Mouse (Mus musculus) ovary, postnatal 14 days (tissue): ENCODE results near the gene Iqschfp.

Experiments
- DNase-seq: peaks from one replicate; pipeline ENCODE4 v3.0.0; 2022; ENCODE audit warnings: low spot score

Gene Iqschfp

DNA sequence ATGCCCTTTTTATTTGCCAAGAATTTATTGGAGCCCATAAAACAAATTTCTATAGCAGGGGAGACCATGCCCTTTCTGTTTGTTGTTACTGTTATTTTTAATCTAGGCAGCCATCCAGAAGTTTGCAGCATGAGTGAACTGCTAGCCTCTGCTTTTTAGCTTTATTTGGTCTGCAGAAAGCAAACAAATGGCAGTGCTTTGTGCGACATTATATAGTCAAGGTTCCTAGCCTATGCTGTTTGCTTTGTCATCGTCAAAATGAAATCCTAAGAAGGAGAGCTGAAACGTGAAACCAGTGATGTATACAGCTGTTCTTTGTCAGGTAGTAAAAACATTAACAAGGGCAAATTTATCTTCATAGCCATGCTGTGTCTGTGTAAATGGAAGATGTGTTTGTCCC lies 459.4 kb downstream of the Iqschfp start:
- DNase-seq, result no peak

GRCm38 (mm10) chr3:68352961-68353360 lies 460.9 kb downstream of the Iqschfp start:
- no peak for DNase-seq

- DNase-seq, result no peak
Observed at GRCm38 (mm10) chr3:68353492-68353891, 461.5 kb downstream of the Iqschfp start.

DNA sequence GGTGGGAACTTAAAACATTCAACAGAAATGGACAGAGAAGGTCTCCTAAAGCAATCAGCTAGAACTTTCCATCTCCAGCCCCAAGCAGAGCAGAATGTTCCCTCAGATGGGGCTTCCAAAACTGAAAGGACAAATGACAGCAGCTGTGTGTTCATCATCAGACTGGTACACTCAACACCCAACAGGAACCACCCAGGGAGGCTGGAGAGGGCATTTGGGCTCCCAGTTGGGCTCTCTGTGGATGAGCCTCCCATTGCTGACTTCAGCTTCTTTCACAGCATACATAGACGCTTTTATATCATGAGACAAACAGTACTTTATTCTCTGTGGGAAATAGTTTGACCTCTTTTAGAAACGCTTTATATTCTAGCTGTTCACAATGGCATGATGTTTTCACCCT lies 464.5 kb downstream of the Iqschfp start:
- no peak for DNase-seq

GRCm38 (mm10) chr3:68368029-68368428 lies 476.0 kb downstream of the Iqschfp start:
- DNase-seq, result no peak

GRCm38 (mm10) chr3:68372925-68373324 lies 480.9 kb downstream of the Iqschfp start:
- DNase-seq, result no peak

- DNase-seq, result no peak
Observed at GRCm38 (mm10) chr3:68375100-68375508, 483.1 kb downstream of the Iqschfp start.

DNA sequence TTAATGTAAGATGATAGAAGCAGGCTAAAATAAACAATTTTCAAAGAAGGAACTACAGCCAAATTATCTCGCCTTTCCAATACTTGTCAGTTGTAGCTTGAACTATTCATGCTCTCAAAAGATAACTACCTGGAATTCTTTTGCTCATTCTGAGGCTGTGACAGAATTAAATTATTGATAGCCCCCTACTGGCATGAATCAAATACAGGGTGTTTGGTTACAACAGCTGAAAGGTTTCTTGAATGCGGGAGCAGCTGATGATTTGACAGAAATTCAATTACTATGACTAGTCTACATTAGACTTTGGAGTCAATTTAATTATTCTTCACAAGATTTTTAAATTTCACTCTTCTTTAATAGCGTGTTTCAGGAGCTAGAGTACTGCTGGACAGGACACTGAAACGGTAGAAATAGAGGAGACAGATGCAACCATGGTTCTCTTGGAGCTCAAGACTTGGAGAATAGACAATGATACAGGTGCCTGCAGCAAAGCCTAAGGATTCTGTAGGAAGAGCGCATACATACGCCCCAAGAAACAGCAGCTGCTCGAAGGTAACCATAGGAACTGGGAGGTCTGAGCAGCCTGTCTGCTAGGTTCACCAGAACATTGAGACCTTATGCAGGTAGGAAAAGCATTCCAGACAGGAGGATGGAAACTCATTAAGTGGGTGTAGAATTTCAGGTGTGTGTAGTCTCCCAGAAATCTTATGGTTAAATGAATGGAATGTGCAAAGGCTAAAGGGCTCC lies 485.6 kb downstream of the Iqschfp start:
- DNase-seq, result no peak

DNA sequence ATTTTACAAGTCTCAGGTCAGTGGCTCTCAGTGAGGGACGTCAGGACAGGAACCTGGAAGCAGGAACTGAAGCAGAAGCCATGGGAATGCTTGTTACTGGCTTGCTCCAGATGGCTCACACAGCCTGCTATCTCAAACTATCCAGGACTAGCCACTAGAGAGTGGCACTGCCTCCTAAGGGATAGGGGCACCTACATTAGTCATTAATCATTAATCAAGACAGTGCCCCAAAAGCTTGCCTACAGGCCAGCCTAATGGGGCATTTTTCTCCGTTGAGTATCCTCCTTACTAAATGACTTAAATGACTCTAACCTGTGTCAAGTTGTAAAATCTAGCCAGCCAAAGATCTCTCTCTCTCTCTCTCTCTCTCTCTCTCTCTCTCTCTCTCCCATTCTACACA lies 486.8 kb downstream of the Iqschfp start:
- DNase-seq, result no peak

DNA sequence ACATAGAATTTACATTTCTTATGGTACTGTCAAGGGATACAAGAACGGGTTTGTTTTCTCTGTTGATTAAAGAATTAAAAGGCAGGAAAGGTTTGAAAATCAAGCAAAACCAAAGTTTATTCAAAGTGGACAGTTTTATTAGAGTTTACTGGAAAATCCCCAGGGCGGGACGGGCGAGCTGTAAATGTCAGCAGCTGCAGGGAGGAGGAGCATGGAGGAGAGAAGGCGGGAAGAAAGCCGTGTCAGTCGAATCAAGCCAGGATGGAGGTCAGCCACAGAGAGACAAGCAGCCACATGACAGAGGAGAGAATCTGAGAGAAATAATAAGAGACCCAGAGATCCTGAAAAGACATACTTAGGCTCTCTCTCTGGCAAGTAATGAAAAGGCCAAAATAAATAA lies 487.2 kb downstream of the Iqschfp start:
- DNase-seq, result no peak

- DNase-seq, result no peak
Observed at GRCm38 (mm10) chr3:68383672-68384071, 491.6 kb downstream of the Iqschfp start.

DNA sequence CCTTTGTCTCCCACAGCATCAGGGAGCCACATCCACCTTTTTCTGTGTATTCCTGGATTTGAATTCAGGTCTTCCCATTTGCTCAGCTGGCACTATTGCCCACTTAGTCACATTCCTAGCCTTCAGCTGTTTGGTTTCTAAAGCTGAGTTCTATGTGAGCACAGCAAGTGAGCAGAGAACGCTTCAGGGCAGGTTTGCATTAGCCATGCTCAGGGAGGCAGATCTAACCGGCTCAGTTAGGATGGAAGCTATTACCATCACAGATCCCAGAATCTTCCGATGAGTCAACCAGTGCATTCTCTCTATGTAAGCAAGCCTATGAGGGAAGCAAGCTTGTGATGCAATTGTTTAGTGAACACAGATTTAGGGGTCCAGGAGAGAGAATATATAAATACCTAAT lies 493.5 kb downstream of the Iqschfp start:
- no peak for DNase-seq

GRCm38 (mm10) chr3:68388023-68388422 lies 496.0 kb downstream of the Iqschfp start:
- no peak for DNase-seq

DNA sequence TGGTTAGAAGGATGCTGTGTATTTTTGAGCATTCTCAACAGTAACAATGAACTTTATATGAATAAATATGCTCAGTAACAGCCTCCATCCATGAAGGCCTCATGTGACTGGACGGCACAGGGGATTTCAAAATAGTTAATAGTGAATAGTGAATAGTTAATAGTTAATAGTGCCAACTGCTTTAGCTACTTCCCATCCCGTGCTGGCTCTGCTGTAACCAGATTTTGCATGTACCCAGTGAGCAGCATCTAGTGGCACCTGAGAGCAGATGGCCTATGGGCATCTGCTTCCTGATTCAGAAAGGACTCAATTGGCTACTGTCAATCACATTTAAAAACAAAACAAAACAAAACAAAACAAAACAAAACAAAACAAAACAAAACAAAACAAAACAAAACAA lies 501.5 kb downstream of the Iqschfp start:
- DNase-seq, result no peak

DNA sequence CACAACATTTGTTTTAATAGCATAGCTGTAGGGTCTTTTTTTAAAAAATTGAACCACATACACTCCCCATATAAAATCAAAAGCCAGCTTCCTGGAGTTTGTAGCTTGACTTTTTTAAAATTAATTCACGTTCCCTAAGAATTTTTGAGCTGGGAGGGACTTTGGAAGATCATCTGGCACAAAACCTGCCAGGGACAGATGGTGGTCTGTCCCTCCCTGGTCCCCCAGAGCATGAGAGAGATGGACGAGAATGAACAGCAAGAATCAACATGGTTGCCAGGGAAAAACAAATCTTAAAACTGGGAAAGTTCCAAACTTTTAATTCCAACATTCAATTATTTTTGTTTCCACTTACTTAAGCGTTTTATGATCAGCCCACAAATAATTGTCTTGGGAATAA lies 506.7 kb downstream of the Iqschfp start:
- DNase-seq, result no peak

DNA sequence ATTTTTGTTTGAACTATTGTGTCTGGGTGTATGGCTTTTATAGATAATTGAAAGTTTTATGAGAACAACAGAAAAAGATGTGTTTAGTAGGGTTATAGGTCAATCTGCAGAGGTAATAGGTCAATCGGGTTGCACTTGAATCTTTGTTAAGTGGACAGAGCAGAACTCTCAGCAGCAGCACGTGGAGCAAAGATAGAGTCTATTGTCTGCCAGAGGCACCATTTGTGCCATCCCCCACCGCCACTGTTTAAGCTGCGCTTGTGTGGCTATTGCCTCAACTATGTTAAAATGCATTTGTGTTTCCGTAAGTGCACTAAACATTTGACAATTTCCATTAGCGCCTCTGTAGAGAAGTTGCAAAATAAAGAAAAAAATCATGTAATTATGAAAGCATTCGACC lies 508.1 kb downstream of the Iqschfp start:
- DNase-seq, result no peak

DNA sequence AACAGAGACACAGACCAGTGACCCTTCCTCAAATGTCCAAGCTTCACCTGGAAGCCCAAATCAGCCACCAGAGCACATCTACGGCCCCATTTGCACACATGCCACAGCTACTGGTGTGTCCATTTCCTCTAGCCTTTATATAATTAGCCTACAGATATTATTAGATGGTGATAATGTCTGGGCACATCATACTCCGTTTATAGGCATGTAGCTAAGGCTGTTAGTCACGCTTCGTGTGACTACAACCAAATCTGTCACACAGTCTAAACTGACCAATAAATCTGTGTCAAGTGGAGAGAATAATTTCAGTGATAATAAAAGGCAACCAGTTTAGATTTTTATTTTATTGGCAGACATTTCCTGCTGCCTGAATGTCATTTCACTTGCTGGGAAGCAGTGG lies 511.3 kb downstream of the Iqschfp start:
- no peak for DNase-seq

DNA sequence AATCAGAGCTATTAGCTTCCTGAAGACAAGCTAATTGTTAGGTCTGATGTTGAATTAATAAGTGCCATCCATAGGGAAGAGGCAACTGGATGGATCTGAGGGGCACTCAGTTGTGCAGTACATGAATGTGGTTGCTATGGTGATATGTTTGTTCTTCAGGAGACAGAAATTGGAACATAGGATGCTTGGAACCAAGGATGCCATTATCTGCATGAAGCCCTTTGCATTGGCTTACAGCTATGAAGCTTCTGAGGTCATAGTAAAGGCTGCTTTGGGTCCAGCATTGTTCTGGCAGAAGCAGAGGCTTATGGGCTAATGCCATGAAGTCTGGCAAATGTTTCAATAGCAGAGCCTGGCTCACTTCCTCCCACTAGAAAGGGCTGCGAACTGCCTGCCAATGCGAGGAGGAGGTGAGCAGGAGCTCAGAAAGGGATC lies 511.8 kb downstream of the Iqschfp start:
- no peak for DNase-seq

GRCm38 (mm10) chr3:68405724-68406123 lies 513.7 kb downstream of the Iqschfp start:
- no peak for DNase-seq

GRCm38 (mm10) chr3:68412262-68412661 lies 520.2 kb downstream of the Iqschfp start:
- no peak for DNase-seq

DNA sequence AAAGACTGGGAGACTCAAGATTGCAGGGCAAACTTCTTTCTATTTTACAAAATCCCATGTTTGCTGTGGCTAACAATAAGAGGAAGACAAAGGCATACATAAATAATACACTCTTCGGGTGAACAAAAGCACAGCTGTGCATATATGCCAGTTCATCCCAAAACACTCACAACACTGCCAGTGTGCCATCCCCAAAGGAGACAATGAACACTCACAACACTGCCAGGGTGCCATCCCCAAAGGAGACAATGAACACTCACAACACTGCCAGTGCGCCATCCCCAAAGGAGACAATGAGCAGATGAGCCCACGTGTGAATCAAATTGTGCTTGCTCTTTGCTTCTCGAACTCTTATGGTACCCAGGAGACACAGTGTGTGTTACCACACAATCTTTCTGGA lies 527.8 kb downstream of the Iqschfp start:
- DNase-seq, result no peak

GRCm38 (mm10) chr3:68420927-68421326 lies 528.9 kb downstream of the Iqschfp start:
- DNase-seq, result no peak

DNA sequence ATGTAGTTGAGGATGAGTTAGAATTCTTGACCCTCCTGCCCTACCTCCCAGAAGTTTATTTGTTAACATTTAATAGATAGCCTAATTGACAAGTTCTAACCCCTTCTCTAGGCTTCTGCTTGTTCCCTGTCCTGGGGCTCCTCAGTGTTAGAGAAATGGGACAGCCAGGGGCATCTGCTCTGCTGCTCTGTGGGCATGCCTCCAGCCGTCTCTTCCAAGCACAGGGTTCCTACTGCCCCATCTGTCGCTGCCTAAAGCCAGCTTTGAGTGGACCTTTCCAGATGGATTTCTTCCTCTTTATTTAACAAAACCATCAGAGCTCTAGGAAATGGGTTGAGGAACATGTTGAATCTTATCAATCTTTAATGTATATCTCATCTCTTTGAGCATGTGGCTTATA lies 529.8 kb downstream of the Iqschfp start:
- DNase-seq, result no peak

- no peak for DNase-seq
Observed at GRCm38 (mm10) chr3:68428081-68428480, 536.0 kb downstream of the Iqschfp start.
